Mouse (Mus musculus) CH12.LX (cell line): Measurements from ENCODE around the gene Mrtfa.

Experiments
- CTCF ChIP-seq, 2 experiments: IDR thresholded peaks in 1 of 2; conservative IDR thresholded peaks in 1 of 2; 2 replicates each; pipeline ENCODE4 v1.5.1; 2011 to 2012; ENCODE audit warnings: low read depth in 2 of 2, low read length in 2 of 2, improper control_type of control experiment in 1 of 2, inconsistent platforms in 1 of 2, mild to moderate bottlenecking in 1 of 2, moderate library complexity in 1 of 2
- EP300 ChIP-seq: IDR thresholded peaks from 2 replicates; pipeline ENCODE4 v1.6.1; 2011; ENCODE audit warnings: low read length, improper control_type of control experiment
- GABPA ChIP-seq: IDR thresholded peaks from 2 replicates; pipeline ENCODE4 v1.6.1; 2012; ENCODE audit warnings: low read depth, low read length, improper control_type of control experiment, inconsistent platforms; ENCODE audit not compliant: insufficient replicate concordance
- IRF4 ChIP-seq: IDR thresholded peaks from 2 replicates; pipeline ENCODE4 v1.6.1; 2014; ENCODE audit warnings: low read depth, mild to moderate bottlenecking, inconsistent platforms, low read length, improper control_type of control experiment
- JUND ChIP-seq: conservative IDR thresholded peaks from 2 replicates; pipeline ENCODE4 v1.6.1; 2011; ENCODE audit warnings: low read depth, low read length, improper control_type of control experiment
- KAT2A ChIP-seq: IDR thresholded peaks from 2 replicates; pipeline ENCODE4 v1.6.1; 2012; ENCODE audit warnings: low read length, improper control_type of control experiment, inconsistent platforms; ENCODE audit not compliant: insufficient replicate concordance
- NRF1 ChIP-seq: IDR thresholded peaks from 2 replicates; pipeline ENCODE4 v1.6.1; 2014; ENCODE audit warnings: low read depth, mild to moderate bottlenecking, inconsistent platforms, low read length, improper control_type of control experiment, moderate library complexity
- POLR2A ChIP-seq: IDR thresholded peaks from 2 replicates; pipeline ENCODE4 v1.6.1; 2011; ENCODE audit warnings: low read depth, mild to moderate bottlenecking, improper control_type of control experiment, low read length
- ZNF384 ChIP-seq: IDR thresholded peaks from 2 replicates; pipeline ENCODE4 v1.6.1; 2012; ENCODE audit warnings: low read depth, low read length, improper control_type of control experiment, inconsistent platforms

DNA sequence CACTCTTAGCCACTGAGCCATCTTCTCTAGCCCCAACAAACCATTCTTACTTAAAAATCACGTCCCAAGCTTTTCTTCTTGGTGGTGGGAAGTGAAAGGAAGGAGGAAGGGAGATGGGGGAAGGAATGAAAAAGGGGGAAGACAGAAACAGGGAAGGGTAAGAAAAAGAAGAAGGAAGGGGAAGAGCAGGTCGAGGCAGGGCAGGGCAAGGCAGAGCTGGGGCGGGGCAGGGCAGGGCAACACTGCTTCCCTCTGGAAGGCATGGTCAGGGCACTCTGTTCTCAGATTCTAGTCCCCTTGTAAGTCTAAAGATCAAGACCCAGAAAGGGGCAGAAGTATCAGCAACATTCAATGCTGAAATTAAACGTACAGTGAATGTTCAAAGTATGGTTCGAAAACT lies 132.8 kb downstream of the Mrtfa start:
- TF ChIP-seq EP300, result no peak
- no peak for TF ChIP-seq CTCF (conservative IDR thresholded peaks at IDR 0.05 in 1 of 2, IDR thresholded peaks at IDR 0.05 in 1 of 2; ENCODE audit: low read depth in 2 of 2, low read length in 2 of 2)
- TF ChIP-seq NRF1, result no peak
- TF ChIP-seq JUND, result no peak
- TF ChIP-seq ZNF384, result no peak
- TF ChIP-seq POLR2A, result no peak
- no peak for TF ChIP-seq KAT2A
- no peak for TF ChIP-seq IRF4
- no peak for TF ChIP-seq GABPA
